Mouse (Mus musculus): ENCODE results near the gene Slc35b1.

DNA sequence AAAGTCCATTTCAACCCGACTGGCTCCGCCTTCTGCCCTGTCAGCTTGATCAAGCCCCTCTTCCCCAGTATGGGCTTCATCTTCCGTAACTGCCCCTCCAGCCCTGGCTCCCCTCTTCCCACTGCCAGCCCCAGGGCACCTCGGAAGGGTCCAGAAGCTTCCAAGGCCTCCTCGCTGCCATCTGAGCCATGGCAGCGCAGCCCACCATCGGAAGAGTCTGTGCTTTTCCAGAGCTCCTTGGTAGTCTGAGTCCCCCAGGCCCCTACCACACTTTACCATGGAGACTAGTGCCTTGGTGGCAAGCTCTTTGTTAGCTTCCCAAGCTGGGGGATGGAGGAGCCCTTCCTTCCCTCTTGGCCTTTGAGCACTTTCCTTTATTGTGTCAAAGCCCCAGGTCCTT is 3.8 kb upstream of the Slc35b1 start:
- TF ChIP-seq POLR2A (IDR thresholded peaks at IDR 0.05; ENCODE audit: extremely low read depth, insufficient read depth, low read length) = no peak
- TF ChIP-seq CTCF (IDR thresholded peaks at IDR 0.05; ENCODE audit: extremely low read depth, insufficient read depth, low read length) = no peak

Measured in cortical plate, adult 2 months (tissue).